Mouse (Mus musculus) frontal cortex, postnatal 10 days (tissue): ENCODE data around the gene Ear1.
"Not testable (repeated sequence)": the region's sequence is repeated elsewhere in the genome, so short reads cannot be mapped to it uniquely, and the experiment has no call there.

Experiments
- DNase-seq, 2 experiments: peaks; one replicate each; pipeline ENCODE4 v3.0.0; 2022; ENCODE audit warnings: low spot score in 2 of 2, mixed read lengths in 1 of 2

Ear1 gene

DNA sequence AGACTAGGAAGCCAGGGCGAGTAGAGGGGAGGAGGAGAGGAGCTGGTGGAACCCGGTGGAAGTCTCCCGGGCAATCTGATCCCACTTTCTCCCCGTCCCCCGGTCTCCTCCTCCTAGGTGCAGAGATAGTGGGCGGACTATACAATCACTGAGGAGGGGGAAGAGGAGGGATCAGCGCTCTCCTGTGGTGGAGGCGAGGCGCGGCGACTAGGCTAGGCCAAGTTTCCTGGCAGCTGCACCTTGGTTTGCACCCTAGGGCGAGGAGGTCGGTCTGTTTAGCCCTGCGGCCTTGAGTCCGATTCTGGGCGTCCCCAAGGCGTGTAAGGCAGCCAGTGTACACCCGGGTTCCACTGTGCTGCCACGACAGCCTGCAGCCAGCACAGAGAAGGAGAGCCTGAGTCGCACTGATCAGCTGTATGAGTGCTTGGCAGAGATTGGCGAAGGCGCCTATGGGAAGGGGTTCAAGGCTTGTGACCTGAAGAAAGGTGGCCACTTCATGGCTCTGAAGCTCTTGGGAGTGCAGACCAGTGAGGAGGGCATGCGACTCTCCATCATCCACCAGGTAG lies 78.3 kb downstream of the Ear1 start:
- DNase-seq: not testable (repeated sequence)

DNA sequence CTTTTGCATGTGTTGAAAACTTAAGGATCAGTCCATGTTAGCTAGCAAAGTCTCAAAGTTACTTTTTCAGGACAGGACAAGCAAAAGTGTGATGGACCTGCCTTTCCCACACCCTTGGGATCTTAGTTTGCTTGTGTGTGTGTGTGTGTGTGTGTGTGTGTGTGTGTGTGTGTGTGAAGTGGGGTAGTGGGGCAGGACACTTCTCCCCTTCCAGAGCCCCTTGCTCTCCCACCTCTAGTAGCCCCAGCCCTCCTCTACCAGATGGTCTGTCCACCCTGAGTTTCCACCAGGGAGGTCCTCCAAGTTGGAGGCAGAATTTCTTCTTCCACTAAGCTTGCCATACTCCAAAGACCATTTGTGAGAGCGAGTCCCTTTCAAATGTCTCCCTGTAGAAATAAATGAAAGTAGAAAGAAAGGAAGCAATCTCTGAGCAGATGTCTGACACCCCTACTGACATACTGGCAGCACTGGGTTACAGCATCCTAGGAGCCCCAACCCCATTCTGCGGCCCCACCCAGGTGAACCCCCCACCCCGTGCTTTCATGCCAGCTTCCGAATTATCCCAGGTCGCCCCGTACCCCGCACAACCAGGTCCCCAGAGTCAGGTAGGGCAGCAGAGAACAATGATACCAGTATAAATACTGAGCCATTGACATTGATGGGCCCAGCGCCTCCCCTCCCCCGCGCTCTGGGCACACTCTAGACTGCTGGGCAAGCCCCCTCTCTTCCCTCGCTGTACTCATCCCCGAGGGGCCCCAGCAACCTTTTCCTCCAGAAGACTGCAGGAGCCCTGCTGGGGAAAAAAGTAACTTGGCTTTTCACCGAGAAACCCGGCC lies 79.0 kb downstream of the Ear1 start:
- no peak for DNase-seq

- DNase-seq: not testable (repeated sequence)
These were observed 81.5 kb downstream of the Ear1 start for GRCm38 (mm10) chr14:43793811-43794210.

DNA sequence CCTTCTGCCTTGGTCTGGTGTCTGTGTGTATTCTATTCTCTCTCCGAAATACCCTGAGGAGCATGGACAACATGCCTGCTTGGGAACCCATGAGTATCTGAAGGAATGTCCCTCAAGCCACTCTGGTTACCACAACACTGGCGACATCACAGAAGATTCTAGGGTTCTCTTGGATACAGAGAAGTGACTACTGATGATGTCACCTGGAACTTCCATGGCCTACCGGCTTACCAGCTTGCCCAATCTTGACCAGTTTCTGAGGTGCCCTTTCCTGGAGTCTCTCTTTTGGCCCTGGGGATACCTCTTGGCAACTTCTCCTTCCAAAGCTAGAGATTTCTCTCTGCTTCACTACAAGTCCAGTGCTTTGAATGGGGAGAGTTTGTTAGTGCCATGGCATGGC lies 90.7 kb downstream of the Ear1 start, which contains the start of gene Gm8180:
Gene Gm8180, minus strand, starts transcription at position 101 of the 400 bp plus-strand sequence.
- DNase-seq: not testable (repeated sequence)
